Mouse (Mus musculus) limb, embryonic 13.5 days (tissue): ENCODE measurements around the gene Synrg. TPM values are rescaled to one million over a fixed set of nuclear protein-coding genes. Genes with fewer than 3 reads are reported as not detected.

Experiments
- ATAC-seq: fragments of 200-750 bp; cut with Nextera tagmentation; 2 replicates; pipeline ENCODE4 v1.8.0; 2017; ENCODE audit warnings: low read depth, moderate number of reproducible peaks, moderate TSS enrichment; ENCODE audit not compliant: low FRiP score
- H3K27ac ChIP-seq: fragments of 300-500 bp; sonication (generic); 2 replicates; pipeline ENCODE4 v1.5.1; 2015; ENCODE audit warnings: inconsistent platforms, mild to moderate bottlenecking, moderate library complexity
- H3K27me3 ChIP-seq: fragments of 300-500 bp; sonication (generic); 2 replicates; pipeline ENCODE4 v1.6.1; 2015; ENCODE audit warnings: mild to moderate bottlenecking, inconsistent platforms
- H3K36me3 ChIP-seq: fragments of 300-500 bp; sonication (generic); 2 replicates; pipeline ENCODE4 v1.6.1; 2015; ENCODE audit warnings: inconsistent platforms, mild to moderate bottlenecking, moderate library complexity
- H3K4me1 ChIP-seq: fragments of 300-500 bp; sonication (generic); 2 replicates; pipeline ENCODE4 v1.6.1; 2015; ENCODE audit warnings: inconsistent platforms
- H3K4me2 ChIP-seq: fragments of 300-500 bp; sonication (generic); replicated peaks from 2 replicates; pipeline ENCODE4 v1.6.1; 2015; ENCODE audit warnings: inconsistent platforms, mild to moderate bottlenecking, moderate library complexity
- H3K4me3 ChIP-seq: fragments of 300-500 bp; sonication (generic); 2 replicates; pipeline ENCODE4 v1.5.1; 2015; ENCODE audit warnings: moderate library complexity, mild to moderate bottlenecking, inconsistent platforms
- H3K9ac ChIP-seq: fragments of 300-500 bp; sonication (generic); 2 replicates; pipeline ENCODE4 v1.6.1; 2015; ENCODE audit warnings: mild to moderate bottlenecking, inconsistent platforms
- H3K9me3 ChIP-seq: fragments of 300-500 bp; sonication (generic); 2 replicates; pipeline ENCODE4 v1.6.1; 2016; ENCODE audit warnings: inconsistent platforms
- WGBS: fragments of 180-500 bp; shearing (Covaris S2); methylation state at CpG from one replicate; pipeline ENCODE4 v1.1.7; 2015; 5-methylcytosine and 5-hydroxymethylcytosine counted together
- polyA plus RNA-seq: library from polyadenylated mRNA; unstranded; fragments of >200 nt; fragmentation: Nextera tagmentation; extraction: Ambion mirVana; gene quantifications from 2 replicates; pipeline ENCODE4 v1.2.1, GENCODE M21; 2015

Synrg gene
- polyA plus RNA-seq, 1 experiment from 2014 or later, result 8.8 TPM

- H3K9me3 ChIP-seq, result no peaks in the 10 kb centered on the region
- H3K9ac ChIP-seq, result no peak overlapping the region
- H3K27me3 ChIP-seq, result no peaks in the 10 kb centered on the region
- peaks cover 57% of the 10 kb centered on the region for H3K36me3 ChIP-seq
- WGBS, result 84% methylated on average over 2 of the region's 2 CpGs
- ATAC-seq, result no peak
- no peak overlapping the region for H3K4me3 ChIP-seq
- H3K4me1 ChIP-seq, result no peaks in the 10 kb centered on the region
- H3K27ac ChIP-seq, result no peak overlapping the region
- H3K4me2 ChIP-seq, result no peak overlapping the region
Measured at GRCm38 (mm10) chr11:83995535-83995950, 31.3 kb downstream of the Synrg start.

GRCm38 (mm10) chr11:83997171-83997868, 33.1 kb downstream of the Synrg start:
- ATAC-seq, result no peak
- Histone ChIP-seq H3K36me3 (peaks cover 57% of the 10 kb centered on the region), H3K4me3 (no peak overlapping the region), H3K27me3 (no peaks in the 10 kb centered on the region), H3K9ac (no peak overlapping the region), H3K27ac (no peak overlapping the region), H3K4me2 (no peak overlapping the region), H3K9me3 (no peaks in the 10 kb centered on the region), H3K4me1 (no peaks in the 10 kb centered on the region)
- WGBS, result 89% methylated on average over 5 of the region's 5 CpGs

- no peak overlapping the region for H3K4me2 ChIP-seq
- 80% methylated on average over 3 of the region's 3 CpGs for WGBS
- no peaks in the 10 kb centered on the region for H3K27me3 ChIP-seq
- H3K4me1 ChIP-seq, result no peaks in the 10 kb centered on the region
- no peak overlapping the region for H3K9ac ChIP-seq
- ATAC-seq, result no peak
- H3K9me3 ChIP-seq, result no peaks in the 10 kb centered on the region
- H3K4me3 ChIP-seq, result no peak overlapping the region
- H3K36me3 ChIP-seq, result peaks cover 69% of the 10 kb centered on the region
- no peak overlapping the region for H3K27ac ChIP-seq
Measured at GRCm38 (mm10) chr11:83998993-83999392, 34.8 kb downstream of the Synrg start.

GRCm38 (mm10) chr11:83999411-83999915, 35.2 kb downstream of the Synrg start:
- Histone ChIP-seq H3K9ac (no peak overlapping the region), H3K4me2 (no peak overlapping the region), H3K9me3 (no peaks in the 10 kb centered on the region), H3K4me1 (no peaks in the 10 kb centered on the region), H3K36me3 (peaks cover 70% of the 10 kb centered on the region), H3K27ac (no peak overlapping the region), H3K27me3 (no peaks in the 10 kb centered on the region), H3K4me3 (no peak overlapping the region)
- WGBS, result 88% methylated on average over 4 of the region's 4 CpGs
- ATAC-seq, result no peak

GRCm38 (mm10) chr11:84001257-84001656, 37.0 kb downstream of the Synrg start:
- WGBS, result 89% methylated on average over 3 of the region's 3 CpGs
- H3K27ac ChIP-seq, result no peak overlapping the region
- H3K9me3 ChIP-seq, result no peaks in the 10 kb centered on the region
- H3K27me3 ChIP-seq, result no peaks in the 10 kb centered on the region
- H3K4me2 ChIP-seq, result no peak overlapping the region
- H3K36me3 ChIP-seq, result peaks cover 60% of the 10 kb centered on the region
- no peak overlapping the region for H3K4me3 ChIP-seq
- no peak overlapping the region for H3K9ac ChIP-seq
- H3K4me1 ChIP-seq, result no peaks in the 10 kb centered on the region
- no peak for ATAC-seq

GRCm38 (mm10) chr11:84003986-84004385, 39.8 kb downstream of the Synrg start:
- Histone ChIP-seq H3K36me3 (peaks cover 51% of the 10 kb centered on the region), H3K9me3 (no peaks in the 10 kb centered on the region), H3K4me1 (no peaks in the 10 kb centered on the region), H3K4me3 (no peak overlapping the region), H3K27ac (no peak overlapping the region), H3K9ac (no peak overlapping the region), H3K27me3 (no peaks in the 10 kb centered on the region), H3K4me2 (no peak overlapping the region)
- WGBS, result 92% methylated on average over 6 of the region's 6 CpGs
- ATAC-seq, result no peak

- 75% methylated on average over 9 of the region's 9 CpGs for WGBS
- Histone ChIP-seq H3K4me1 (peaks cover 9% of the 10 kb centered on the region; the same call in 1 of the 2 replicates), H3K4me3 (no peak overlapping the region), H3K36me3 (peaks cover 30% of the 10 kb centered on the region), H3K27ac (no peak overlapping the region), H3K9ac (no peak overlapping the region), H3K4me2 (no peak overlapping the region), H3K27me3 (no peaks in the 10 kb centered on the region), H3K9me3 (no peaks in the 10 kb centered on the region)
- ATAC-seq, result no peak
Measured at GRCm38 (mm10) chr11:84009001-84009400, 44.8 kb downstream of the Synrg start.

GRCm38 (mm10) chr11:84010411-84010810, 46.2 kb downstream of the Synrg start:
- ATAC-seq, result no peak
- WGBS, result 89% methylated on average over 9 of the region's 9 CpGs
- H3K4me1 ChIP-seq, result peaks cover 9% of the 10 kb centered on the region; the same call in 1 of the 2 replicates
- no peaks in the 10 kb centered on the region for H3K27me3 ChIP-seq
- H3K4me3 ChIP-seq, result no peak overlapping the region
- H3K4me2 ChIP-seq, result no peak overlapping the region
- no peaks in the 10 kb centered on the region for H3K9me3 ChIP-seq
- H3K36me3 ChIP-seq, result peaks cover 18% of the 10 kb centered on the region
- H3K27ac ChIP-seq, result no peak overlapping the region
- no peak overlapping the region for H3K9ac ChIP-seq

- Histone ChIP-seq H3K4me3 (no peak overlapping the region), H3K27me3 (no peaks in the 10 kb centered on the region), H3K36me3 (peaks cover 18% of the 10 kb centered on the region), H3K27ac (no peak overlapping the region), H3K4me1 (peaks cover 9% of the 10 kb centered on the region; the same call in 1 of the 2 replicates), H3K9me3 (no peaks in the 10 kb centered on the region), H3K4me2 (no peak overlapping the region), H3K9ac (no peak overlapping the region)
- 39% methylated on average over 12 of the region's 12 CpGs for WGBS
- ATAC-seq, result no peak
Measured at GRCm38 (mm10) chr11:84011050-84011449, 46.8 kb downstream of the Synrg start.

GRCm38 (mm10) chr11:84011576-84011975, 47.3 kb downstream of the Synrg start:
- Histone ChIP-seq H3K4me3 (no peak overlapping the region), H3K9ac (no peak overlapping the region), H3K27me3 (no peaks in the 10 kb centered on the region), H3K27ac (no peak overlapping the region), H3K36me3 (peaks cover 18% of the 10 kb centered on the region), H3K9me3 (no peaks in the 10 kb centered on the region), H3K4me2 (no peak overlapping the region), H3K4me1 (peaks cover 9% of the 10 kb centered on the region; the same call in 1 of the 2 replicates)
- 56% methylated on average over 2 of the region's 2 CpGs for WGBS
- ATAC-seq, result no peak

- no peak overlapping the region for H3K4me3 ChIP-seq
- H3K27ac ChIP-seq, result no peak overlapping the region
- peaks cover 26% of the 10 kb centered on the region for H3K36me3 ChIP-seq
- no peaks in the 10 kb centered on the region for H3K27me3 ChIP-seq
- no peaks in the 10 kb centered on the region for H3K9me3 ChIP-seq
- ATAC-seq, result no peak
- 10% methylated on average over 7 of the region's 7 CpGs for WGBS
- peaks cover 9% of the 10 kb centered on the region; the same call in 1 of the 2 replicates for H3K4me1 ChIP-seq
- H3K4me2 ChIP-seq, result no peak overlapping the region
- H3K9ac ChIP-seq, result no peak overlapping the region
Measured at GRCm38 (mm10) chr11:84013105-84013504, 48.9 kb downstream of the Synrg start.

- Histone ChIP-seq H3K4me2 (no peak overlapping the region), H3K9ac (no peak overlapping the region), H3K36me3 (peaks cover 29% of the 10 kb centered on the region), H3K4me3 (no peak overlapping the region), H3K27me3 (no peaks in the 10 kb centered on the region), H3K9me3 (no peaks in the 10 kb centered on the region), H3K4me1 (peaks cover 9% of the 10 kb centered on the region; the same call in 1 of the 2 replicates), H3K27ac (no peak overlapping the region)
- ATAC-seq, result no peak
- 64% methylated on average over 6 of the region's 6 CpGs for WGBS
Measured at GRCm38 (mm10) chr11:84016147-84016809, 52.0 kb downstream of the Synrg start.
